Mouse (Mus musculus): Measurements from ENCODE around the gene Zfyve19.

Gene Zfyve19

GRCm38 (mm10) chr2:119196316-119197108 lies 11.9 kb upstream of the Zfyve19 start:
- DNase-seq (ENCODE audit: low spot score): no peak

- DNase-seq (ENCODE audit: low spot score): no peak
Measured at GRCm38 (mm10) chr2:119197493-119197892, 10.9 kb upstream of the Zfyve19 start.

DNA sequence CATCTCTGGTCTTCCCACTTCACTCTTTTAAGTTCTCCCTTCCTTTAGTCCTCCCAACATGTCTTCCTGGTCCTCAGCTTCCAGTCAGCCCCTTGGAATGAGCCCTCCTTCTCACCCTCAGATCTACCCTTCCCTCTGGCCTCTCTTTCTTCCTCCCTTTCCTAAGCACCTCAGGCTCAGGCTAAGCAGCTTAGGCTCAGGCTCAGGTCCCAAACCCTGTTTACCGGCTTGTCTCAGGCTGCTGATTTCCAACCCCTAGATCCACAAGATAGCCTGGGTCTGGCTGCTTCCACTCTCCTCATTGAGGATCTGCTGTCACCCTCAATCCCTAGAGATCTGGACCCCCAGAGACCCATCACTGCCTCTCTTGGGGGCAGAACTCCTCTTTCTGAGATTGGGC lies 10.4 kb upstream of the Zfyve19 start:
- DNase-seq (ENCODE audit: low spot score): no peak

DNA sequence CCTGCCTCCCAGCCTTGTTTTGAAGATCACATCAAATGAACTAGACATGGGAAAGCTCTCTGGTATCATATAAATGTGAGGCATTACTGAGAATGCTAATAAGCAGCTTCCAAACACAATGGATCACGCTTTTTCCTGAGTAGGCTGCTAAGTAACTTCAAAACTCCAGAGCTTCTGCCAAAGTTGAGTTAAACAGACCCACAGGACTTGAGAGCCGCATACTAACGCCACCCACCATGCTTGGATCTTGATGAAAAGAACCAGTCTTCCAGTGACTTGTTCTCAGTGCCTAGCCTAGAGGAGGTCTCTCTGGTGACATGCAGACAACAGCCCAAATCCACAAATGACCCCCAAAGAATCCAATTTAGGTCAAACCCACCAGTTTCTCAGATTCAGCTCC lies 9.5 kb upstream of the Zfyve19 start:
- DNase-seq (ENCODE audit: low spot score): no peak

DNA sequence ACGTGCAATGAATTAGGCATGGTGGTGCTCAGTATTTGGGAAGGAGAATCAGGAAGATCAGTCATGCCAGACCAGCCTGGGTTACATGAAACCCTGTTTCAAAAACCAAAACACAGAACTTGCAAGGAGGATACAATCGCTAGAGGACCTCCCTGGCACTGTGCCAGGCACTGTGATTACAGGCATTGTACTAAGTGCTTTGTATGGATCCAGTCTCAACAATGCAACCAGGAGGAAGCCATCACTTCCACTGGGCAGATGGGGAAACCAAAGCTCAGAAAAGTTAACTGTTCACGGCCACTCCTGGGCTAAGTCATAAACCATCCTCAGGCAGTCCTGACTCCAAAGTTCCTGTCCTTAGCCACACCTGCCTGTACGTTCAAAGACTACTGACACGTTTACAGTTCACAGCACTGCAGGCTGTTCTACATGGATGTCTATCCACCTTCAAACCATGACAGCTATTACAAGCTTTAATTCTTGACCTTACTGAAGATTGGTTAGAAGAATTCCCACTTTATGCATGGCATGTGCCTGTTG lies 5.4 kb upstream of the Zfyve19 start:
- no peak for DNase-seq (ENCODE audit: low spot score)

DNA sequence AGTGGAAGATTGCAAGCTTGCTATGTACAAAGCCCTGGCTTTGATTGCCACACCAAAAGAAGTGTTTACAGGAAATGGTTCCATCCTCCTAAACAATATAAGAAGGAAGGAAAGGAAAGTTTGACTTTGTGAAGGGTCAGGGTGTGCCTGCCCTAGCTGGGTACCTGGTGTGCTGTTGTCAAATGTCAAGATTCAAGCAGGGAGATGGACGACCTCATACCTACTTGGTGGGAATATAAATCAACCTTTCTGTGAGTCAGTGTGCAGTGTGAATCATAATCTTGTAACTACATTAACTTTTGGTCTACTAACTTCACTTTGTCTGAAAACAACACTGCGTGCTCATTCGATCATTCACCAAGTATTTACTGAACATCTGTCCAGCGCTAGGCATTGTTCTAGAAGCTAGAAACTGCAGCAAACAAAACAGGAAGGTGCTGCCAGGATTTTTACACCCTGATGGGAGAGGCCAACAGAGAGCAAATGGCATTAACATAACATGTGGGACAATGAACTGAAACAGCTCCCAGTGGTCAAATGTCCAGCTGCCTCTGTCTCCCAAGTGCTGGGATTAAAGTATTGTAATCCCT lies 4.5 kb upstream of the Zfyve19 start:
- no peak for DNase-seq (ENCODE audit: low spot score)

- DNase-seq (ENCODE audit: low spot score): no peak
Measured at GRCm38 (mm10) chr2:119207961-119208343, 465 bp upstream of the Zfyve19 start.

DNA sequence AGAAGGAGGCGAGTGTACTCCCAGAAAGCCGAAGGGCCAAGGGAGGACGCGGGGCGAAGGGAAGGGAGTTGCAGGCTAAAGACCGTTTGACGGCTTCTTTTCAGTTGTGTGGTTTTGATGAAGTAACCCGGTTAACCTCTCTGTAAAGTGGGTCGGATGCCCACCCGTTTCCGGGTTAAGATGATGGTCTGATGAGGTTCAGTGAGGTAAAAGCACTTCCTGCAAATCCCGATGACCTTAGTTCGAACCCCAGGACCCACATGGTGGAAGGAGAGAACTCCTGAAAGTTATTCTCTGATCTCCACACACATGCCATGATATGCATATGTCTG lies 725 bp downstream of the Zfyve19 start:
- DNase-seq (ENCODE audit: low spot score): no peak

GRCm38 (mm10) chr2:119229775-119230704 lies 21.6 kb downstream of the Zfyve19 start, which contains the start of gene Ppp1r14d:
Gene Ppp1r14d, minus strand, starts transcription at chr2:119229906.
- DNase-seq (ENCODE audit: low spot score): no peak

DNA sequence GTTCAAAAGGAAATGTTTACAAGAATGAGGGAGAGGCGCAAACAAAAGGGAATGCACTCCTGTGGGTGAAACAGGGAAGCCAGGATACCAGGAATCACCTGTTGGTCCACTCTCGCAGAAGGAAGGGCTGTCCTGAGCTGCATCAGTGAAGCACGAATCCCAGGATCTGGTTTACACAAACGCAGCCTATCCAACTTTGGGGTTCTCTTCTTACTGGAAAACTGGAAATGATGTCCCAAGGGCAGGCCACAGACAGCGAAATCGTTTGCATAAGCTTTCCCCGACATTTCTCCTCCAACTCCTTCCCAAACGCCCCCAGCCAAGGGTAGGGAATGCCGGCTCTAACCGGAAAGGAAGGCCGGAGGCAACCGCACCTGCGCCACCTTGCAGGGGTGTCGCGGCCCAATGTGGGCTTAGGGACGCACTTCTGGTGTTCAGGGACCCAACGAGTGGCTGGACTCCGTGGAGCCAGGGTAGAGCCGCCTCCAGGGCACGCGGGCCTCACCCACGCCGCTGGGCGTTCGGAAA lies 28.3 kb downstream of the Zfyve19 start:
- DNase-seq (ENCODE audit: low spot score): no peak

GRCm38 (mm10) chr2:119237210-119237870 lies 28.9 kb downstream of the Zfyve19 start, which contains the start of gene Spint1:
Gene Spint1, plus strand, starts transcription at chr2:119237362.
- DNase-seq (ENCODE audit: low spot score): no peak

DNA sequence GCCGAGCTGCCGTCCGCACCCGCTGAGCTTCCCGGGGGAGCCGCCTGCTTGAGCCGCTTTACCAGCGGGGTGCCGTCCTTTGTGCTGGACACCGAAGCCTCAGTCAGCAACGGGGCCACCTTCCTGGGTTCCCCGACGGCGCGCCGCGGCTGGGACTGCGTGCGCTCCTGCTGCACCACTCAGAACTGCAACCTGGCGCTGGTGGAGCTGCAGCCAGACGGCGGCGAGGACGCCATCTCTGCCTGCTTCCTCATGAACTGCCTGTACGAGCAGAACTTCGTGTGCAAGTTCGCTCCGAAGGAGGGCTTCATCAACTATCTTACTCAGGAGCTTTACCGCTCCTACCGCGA lies 29.4 kb downstream of the Zfyve19 start:
- DNase-seq (ENCODE audit: low spot score): no peak

- DNase-seq (ENCODE audit: low spot score): no peak
Measured at GRCm38 (mm10) chr2:119238671-119239070, 30.3 kb downstream of the Zfyve19 start.

GRCm38 (mm10) chr2:119240075-119240818 lies 31.8 kb downstream of the Zfyve19 start:
- DNase-seq (ENCODE audit: low spot score): no peak

DNA sequence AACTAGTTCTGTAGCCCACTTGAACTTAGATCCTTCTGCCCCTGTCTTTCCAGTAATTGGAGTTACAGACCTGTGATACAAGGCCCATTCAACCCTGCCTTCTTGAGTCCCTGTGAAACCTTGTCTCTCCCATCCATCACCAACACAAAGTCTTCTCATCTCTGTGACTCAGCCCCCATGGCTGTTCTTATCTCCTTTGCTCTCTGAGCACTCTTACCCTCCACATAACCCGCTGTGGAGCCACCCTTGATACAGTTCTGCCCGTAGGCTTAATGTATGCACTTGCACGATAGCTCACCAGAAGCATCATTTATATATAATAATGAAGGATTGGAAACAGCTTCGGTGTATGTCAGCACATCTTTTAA lies 32.4 kb downstream of the Zfyve19 start:
- no peak for DNase-seq (ENCODE audit: low spot score)

DNA sequence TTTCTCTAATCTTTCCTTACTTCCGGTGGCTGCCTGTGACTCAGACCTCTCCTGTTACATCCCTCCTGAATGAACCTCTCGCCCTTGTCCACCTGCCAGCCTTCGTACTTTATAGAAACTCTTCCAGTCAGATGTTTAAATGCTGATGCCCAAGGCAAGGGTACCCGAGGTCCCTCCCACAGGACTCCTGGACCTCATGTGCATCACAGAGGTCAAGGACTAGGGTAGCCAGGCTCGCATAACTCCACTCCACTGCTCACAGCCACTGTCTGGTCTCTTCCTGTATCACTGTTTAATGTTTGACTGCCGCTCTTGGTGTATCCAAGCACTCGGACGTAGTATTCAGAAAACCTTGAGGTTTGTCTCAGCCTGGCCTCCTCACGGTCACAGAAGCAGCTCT lies 34.1 kb downstream of the Zfyve19 start:
- DNase-seq (ENCODE audit: low spot score): no peak

DNA sequence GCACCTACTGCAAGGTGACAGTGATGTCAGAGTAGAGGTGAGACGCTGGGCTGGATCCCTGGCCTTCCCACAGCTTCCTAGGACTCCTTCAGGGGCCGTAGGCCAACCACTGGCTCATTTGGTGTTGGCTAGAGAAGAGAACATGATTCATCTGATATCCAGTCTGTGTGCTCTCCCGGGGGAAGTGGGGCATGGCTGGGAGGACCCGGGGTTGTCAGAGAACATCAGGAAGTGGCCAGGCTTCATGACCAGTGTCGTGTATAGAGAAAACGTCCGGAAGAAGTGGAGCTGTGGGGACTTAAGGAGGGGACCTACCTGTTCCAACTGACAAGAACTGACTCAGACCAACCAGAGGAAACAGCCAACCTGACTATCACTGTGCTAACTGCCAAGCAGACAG lies 36.8 kb downstream of the Zfyve19 start:
- no peak for DNase-seq (ENCODE audit: low spot score)

DNA sequence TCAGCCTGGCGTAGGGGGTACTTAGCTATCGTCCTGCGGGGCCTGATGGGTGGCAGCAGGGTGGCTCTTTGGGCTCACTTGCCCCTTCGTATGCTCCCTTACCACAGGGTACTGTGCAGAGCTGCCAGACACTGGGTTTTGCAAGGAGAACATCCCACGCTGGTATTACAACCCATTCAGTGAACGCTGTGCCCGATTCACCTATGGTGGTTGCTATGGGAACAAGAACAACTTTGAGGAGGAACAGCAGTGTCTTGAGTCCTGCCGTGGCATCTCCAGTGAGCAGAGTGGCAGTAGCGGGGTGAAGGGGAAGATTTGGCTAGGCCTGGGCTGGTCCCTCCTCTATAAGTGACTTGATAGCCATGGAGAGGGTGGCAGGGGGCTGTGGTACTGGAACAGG lies 39.5 kb downstream of the Zfyve19 start:
- DNase-seq (ENCODE audit: low spot score): no peak

DNA sequence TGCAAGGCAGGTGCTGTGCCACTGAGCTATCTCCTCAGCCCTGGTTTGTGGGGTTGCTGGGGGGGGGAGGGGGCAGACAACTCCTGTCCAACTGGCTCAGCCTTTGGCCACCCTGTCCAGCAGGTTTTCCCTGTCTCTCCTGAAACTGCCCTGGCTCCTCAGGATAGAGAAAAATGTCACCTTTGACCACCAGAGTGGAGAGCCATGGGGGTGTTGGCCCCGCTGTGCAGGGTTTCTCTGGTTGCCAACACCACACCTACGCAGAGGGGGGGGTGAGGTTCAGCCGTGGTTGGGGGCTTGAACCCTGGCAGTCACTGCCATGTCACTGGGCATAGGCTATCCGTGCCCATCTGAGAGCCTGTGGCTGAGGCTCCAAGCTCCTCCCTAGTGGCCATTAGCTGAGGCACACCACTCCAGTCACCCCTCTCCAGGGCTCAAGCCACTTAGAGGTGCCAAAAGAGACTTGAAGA lies 41.2 kb downstream of the Zfyve19 start:
- DNase-seq (ENCODE audit: low spot score): no peak

DNA sequence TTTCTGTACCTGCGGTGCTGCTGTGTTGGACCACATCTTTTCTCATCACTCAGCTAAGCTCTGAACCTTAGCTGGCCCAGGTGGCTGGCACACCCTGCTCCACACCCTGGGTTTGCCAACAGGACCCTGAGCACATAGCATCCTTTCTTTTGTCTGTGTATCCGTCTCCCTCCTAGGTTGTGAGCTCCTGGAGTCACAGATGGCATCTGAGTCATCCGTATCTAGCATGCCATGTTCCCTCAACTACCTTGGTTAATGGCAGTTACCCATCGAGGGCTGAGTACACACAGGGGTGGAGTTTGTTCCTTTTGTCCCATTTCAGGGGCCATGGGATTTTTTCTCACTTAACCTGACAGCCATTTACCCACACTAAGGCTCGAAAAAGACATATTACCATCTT lies 42.0 kb downstream of the Zfyve19 start:
- DNase-seq (ENCODE audit: low spot score): no peak
